Mouse (Mus musculus) erythroblast, embryonic 14.5 days (primary cell): ENCODE measurements around the gene Lgr5.

Experiments used
- GATA1 ChIP-seq: IDR thresholded peaks from 2 replicates; pipeline ENCODE4 v1.6.1; 2012; ENCODE audit warnings: low read length, inconsistent platforms, mixed read lengths
- TAL1 ChIP-seq: IDR thresholded peaks from 3 replicates; pipeline ENCODE4 v1.6.1; 2012; ENCODE audit warnings: low read length, inconsistent platforms, mixed read lengths

- TF ChIP-seq GATA1 = no peak
- no peak for TF ChIP-seq TAL1
Measured at GRCm38 (mm10) chr10:115624957-115625356, 37.4 kb upstream of the Lgr5 start.
